Mouse (Mus musculus): ENCODE measurements around the gene Osbpl2. TPM values are rescaled to one million over a fixed set of nuclear protein-coding genes. Genes with fewer than 3 reads are reported as not detected.

Gene Osbpl2
- polyA plus RNA-seq, 1 experiment from 2014 or later, result 40.1 TPM

- no peaks in the 10 kb centered on the region for H3K9me3 ChIP-seq
- H3K4me2 ChIP-seq (replicated peaks), result no peak overlapping the region
- 85% methylated on average over 10 of the region's 10 CpGs for WGBS
- no peak overlapping the region for H3K27ac ChIP-seq
- H3K4me1 ChIP-seq, result no peaks in the 10 kb centered on the region
- H3K4me3 ChIP-seq, result no peak overlapping the region
- no peaks in the 10 kb centered on the region for H3K27me3 ChIP-seq
- no peak overlapping the region for H3K9ac ChIP-seq
- no peak for ATAC-seq (ENCODE audit: low FRiP score, low read depth)
- peaks cover 13% of the 10 kb centered on the region for H3K36me3 ChIP-seq
These were observed 78.4 kb downstream of the Osbpl2 start for GRCm38 (mm10) chr2:180197323-180198037.

- H3K4me2 ChIP-seq (replicated peaks), result no peak overlapping the region
- H3K4me1 ChIP-seq, result no peaks in the 10 kb centered on the region
- H3K27me3 ChIP-seq, result no peaks in the 10 kb centered on the region
- H3K4me3 ChIP-seq, result no peak overlapping the region
- no peak overlapping the region for H3K27ac ChIP-seq
- no peak for ATAC-seq (ENCODE audit: low FRiP score, low read depth)
- H3K9ac ChIP-seq, result no peak overlapping the region
- peaks cover 13% of the 10 kb centered on the region for H3K36me3 ChIP-seq
- 87% methylated on average over 10 of the region's 10 CpGs for WGBS
- no peaks in the 10 kb centered on the region for H3K9me3 ChIP-seq
These were observed 79.7 kb downstream of the Osbpl2 start for GRCm38 (mm10) chr2:180198782-180199181.

GRCm38 (mm10) chr2:180200681-180201080 is 81.6 kb downstream of the Osbpl2 start:
- ATAC-seq (ENCODE audit: low FRiP score, low read depth), result no peak
- H3K4me1 ChIP-seq, result no peaks in the 10 kb centered on the region
- no peak overlapping the region for H3K4me3 ChIP-seq
- no peak overlapping the region for H3K9ac ChIP-seq
- peaks cover 8% of the 10 kb centered on the region; the same call in 1 of the 2 replicates for H3K36me3 ChIP-seq
- no peaks in the 10 kb centered on the region for H3K9me3 ChIP-seq
- H3K27me3 ChIP-seq, result no peaks in the 10 kb centered on the region
- WGBS, result 80% methylated on average over 11 of the region's 11 CpGs
- H3K27ac ChIP-seq, result no peak overlapping the region
- no peak overlapping the region for H3K4me2 ChIP-seq (replicated peaks)

- no peaks in the 10 kb centered on the region for H3K4me1 ChIP-seq
- peaks cover 8% of the 10 kb centered on the region; the same call in 1 of the 2 replicates for H3K36me3 ChIP-seq
- no peak for ATAC-seq (ENCODE audit: low FRiP score, low read depth)
- no peak overlapping the region for H3K4me3 ChIP-seq
- no peak overlapping the region for H3K4me2 ChIP-seq (replicated peaks)
- no peaks in the 10 kb centered on the region for H3K9me3 ChIP-seq
- H3K9ac ChIP-seq, result no peak overlapping the region
- WGBS, result 66% methylated on average over 9 of the region's 9 CpGs
- no peaks in the 10 kb centered on the region for H3K27me3 ChIP-seq
- H3K27ac ChIP-seq, result no peak overlapping the region
These were observed 82.2 kb downstream of the Osbpl2 start for GRCm38 (mm10) chr2:180201303-180201702.

GRCm38 (mm10) chr2:180202263-180202662 is 83.2 kb downstream of the Osbpl2 start:
- Histone ChIP-seq H3K4me2 (replicated peaks) (no peak overlapping the region), H3K4me1 (no peaks in the 10 kb centered on the region), H3K9ac (no peak overlapping the region), H3K27ac (no peak overlapping the region), H3K9me3 (no peaks in the 10 kb centered on the region), H3K27me3 (no peaks in the 10 kb centered on the region), H3K4me3 (no peak overlapping the region), H3K36me3 (peaks cover 10% of the 10 kb centered on the region; the same call in 1 of the 2 replicates)
- no peak for ATAC-seq (ENCODE audit: low FRiP score, low read depth)
- 90% methylated on average over 14 of the region's 14 CpGs for WGBS

GRCm38 (mm10) chr2:180202805-180203204 is 83.7 kb downstream of the Osbpl2 start:
- Histone ChIP-seq H3K9ac (no peak overlapping the region), H3K4me1 (no peaks in the 10 kb centered on the region), H3K27ac (no peak overlapping the region), H3K9me3 (no peaks in the 10 kb centered on the region), H3K4me3 (no peak overlapping the region), H3K4me2 (replicated peaks) (no peak overlapping the region), H3K27me3 (no peaks in the 10 kb centered on the region), H3K36me3 (peaks cover 6% of the 10 kb centered on the region; the same call in 1 of the 2 replicates)
- WGBS, result 79% methylated on average over 10 of the region's 10 CpGs
- ATAC-seq (ENCODE audit: low FRiP score, low read depth), result no peak

GRCm38 (mm10) chr2:180204501-180204900 is 85.4 kb downstream of the Osbpl2 start:
- Histone ChIP-seq H3K9ac (no peak overlapping the region), H3K27ac (no peak overlapping the region), H3K27me3 (no peaks in the 10 kb centered on the region), H3K9me3 (no peaks in the 10 kb centered on the region), H3K4me1 (no peaks in the 10 kb centered on the region), H3K36me3 (peaks cover 4% of the 10 kb centered on the region; the same call in 1 of the 2 replicates), H3K4me3 (no peak overlapping the region), H3K4me2 (replicated peaks) (no peak overlapping the region)
- ATAC-seq (ENCODE audit: low FRiP score, low read depth), result no peak
- WGBS, result 67% methylated on average over 9 of the region's 9 CpGs

GRCm38 (mm10) chr2:180205083-180205955 is 86.2 kb downstream of the Osbpl2 start:
- Histone ChIP-seq H3K9me3 (no peaks in the 10 kb centered on the region), H3K4me3 (no peak overlapping the region), H3K9ac (peak overlapping the region; percentile 8; the same call in 1 of the 2 replicates), H3K4me1 (no peaks in the 10 kb centered on the region), H3K27me3 (no peaks in the 10 kb centered on the region), H3K4me2 (replicated peaks) (no peak overlapping the region), H3K27ac (no peak overlapping the region), H3K36me3 (peaks cover 4% of the 10 kb centered on the region; the same call in 1 of the 2 replicates)
- no peak for ATAC-seq (ENCODE audit: low FRiP score, low read depth)
- WGBS, result 86% methylated on average over 12 of the region's 12 CpGs

- WGBS, result 89% methylated on average over 2 of the region's 2 CpGs
- no peak for ATAC-seq (ENCODE audit: low FRiP score, low read depth)
- H3K9ac ChIP-seq, result peak overlapping the region; percentile 8; the same call in 1 of the 2 replicates
- H3K4me3 ChIP-seq, result no peak overlapping the region
- peaks cover 4% of the 10 kb centered on the region; the same call in 1 of the 2 replicates for H3K36me3 ChIP-seq
- no peak overlapping the region for H3K27ac ChIP-seq
- H3K4me1 ChIP-seq, result no peaks in the 10 kb centered on the region
- H3K9me3 ChIP-seq, result no peaks in the 10 kb centered on the region
- H3K27me3 ChIP-seq, result no peaks in the 10 kb centered on the region
- no peak overlapping the region for H3K4me2 ChIP-seq (replicated peaks)
These were observed 86.8 kb downstream of the Osbpl2 start for GRCm38 (mm10) chr2:180205956-180206280.

- H3K9me3 ChIP-seq, result no peaks in the 10 kb centered on the region
- H3K9ac ChIP-seq, result no peak overlapping the region
- no peak overlapping the region for H3K27ac ChIP-seq
- H3K27me3 ChIP-seq, result no peaks in the 10 kb centered on the region
- no peak overlapping the region for H3K4me3 ChIP-seq
- no peak for ATAC-seq (ENCODE audit: low FRiP score, low read depth)
- H3K4me1 ChIP-seq, result no peaks in the 10 kb centered on the region
- no peak overlapping the region for H3K4me2 ChIP-seq (replicated peaks)
- 61% methylated on average over 7 of the region's 7 CpGs for WGBS
- peaks cover 4% of the 10 kb centered on the region; the same call in 1 of the 2 replicates for H3K36me3 ChIP-seq
These were observed 88.7 kb downstream of the Osbpl2 start for GRCm38 (mm10) chr2:180207840-180208239.

- no peak overlapping the region for H3K27ac ChIP-seq
- 77% methylated on average over 1 of the region's 1 CpGs for WGBS
- H3K27me3 ChIP-seq, result no peaks in the 10 kb centered on the region
- H3K4me3 ChIP-seq, result no peak overlapping the region
- H3K36me3 ChIP-seq, result peaks cover 4% of the 10 kb centered on the region; the same call in 1 of the 2 replicates
- ATAC-seq (ENCODE audit: low FRiP score, low read depth), result no peak
- H3K4me2 ChIP-seq (replicated peaks), result no peak overlapping the region
- H3K9ac ChIP-seq, result no peak overlapping the region
- no peaks in the 10 kb centered on the region for H3K4me1 ChIP-seq
- H3K9me3 ChIP-seq, result no peaks in the 10 kb centered on the region
These were observed 89.9 kb downstream of the Osbpl2 start for GRCm38 (mm10) chr2:180208976-180209375.

- Histone ChIP-seq H3K4me1 (peaks cover 10% of the 10 kb centered on the region; the same call in 1 of the 2 replicates), H3K27ac (no peak overlapping the region), H3K4me2 (replicated peaks) (no peak overlapping the region), H3K27me3 (no peaks in the 10 kb centered on the region), H3K36me3 (no peaks in the 10 kb centered on the region), H3K4me3 (no peak overlapping the region), H3K9ac (no peak overlapping the region), H3K9me3 (no peaks in the 10 kb centered on the region)
- no peak for ATAC-seq (ENCODE audit: low FRiP score, low read depth)
- whole genome bisulfite sequencing, result 92% methylated on average over 3 of the region's 3 CpGs
These were observed 93.1 kb downstream of the Osbpl2 start for GRCm38 (mm10) chr2:180212255-180212654.
